9 mouse cellular contexts compared by ENCODE assay signal in genomic region chrX:36183625-36184024, GRCm38 (mm10). TPM values are rescaled to one million over a fixed set of nuclear protein-coding genes. Genes with fewer than 3 reads are reported as not detected.
A peak's percentile ranks its signal among the peaks of the same experiment; 100 is the strongest.
DNase-seq lines count a peak whose midpoint lies in the region; ATAC-seq lines count a peak whose summit lies in the region.
"Had no signal": no experiment of that assay in that cellular context is flagged by ENCODE, and none has a peak within 500 bp of the region (broad histone marks: within the 10 kb centered on the region; RNA-seq: fewer than 3 reads in every experiment).

No protein-coding gene starts in this region.

- no peak for ATAC-seq in forebrain, embryonic 11.5 days (replicated peaks; ENCODE audit: low FRiP score)
- ATAC-seq in neural tube, embryonic 14.5 days (ENCODE audit: low read depth): peak; percentile 58; the same call in 1 of the 2 replicates
- no peak for ATAC-seq in neural tube, embryonic 15.5 days (ENCODE audit: low FRiP score)

- no peak overlapping the region for H3K27ac ChIP-seq in forebrain, embryonic 11.5 days (ENCODE audit: low read depth, low read length)
- no peak overlapping the region for H3K27ac ChIP-seq in forebrain, embryonic 10.5 days
- H3K27ac ChIP-seq in neural tube, embryonic 14.5 days (ENCODE audit: low read depth, low read length): no peak overlapping the region
- H3K27ac ChIP-seq in neural tube, embryonic 15.5 days (replicated peaks): no peak overlapping the region
- H3K27ac ChIP-seq: hindbrain, embryonic 15.5 days had no signal

- no peaks in the 10 kb centered on the region for H3K27me3 ChIP-seq in forebrain, embryonic 11.5 days (ENCODE audit: control insufficient read depth, insufficient read depth, low read length)
- no peaks in the 10 kb centered on the region for H3K27me3 ChIP-seq in forebrain, embryonic 10.5 days (ENCODE audit: poor library complexity, severe bottlenecking)
- no peaks in the 10 kb centered on the region for H3K27me3 ChIP-seq in neural tube, embryonic 14.5 days (ENCODE audit: control insufficient read depth, insufficient read depth, low read length)
- no peaks in the 10 kb centered on the region for H3K27me3 ChIP-seq in neural tube, embryonic 15.5 days (replicated peaks)
- H3K27me3 ChIP-seq: hindbrain, embryonic 15.5 days had no signal

- H3K4me1 ChIP-seq in forebrain, embryonic 11.5 days (replicated peaks; ENCODE audit: control insufficient read depth, insufficient read depth, low read length): no peaks in the 10 kb centered on the region
- H3K4me1 ChIP-seq in forebrain, embryonic 10.5 days: 0 out of 2 replicates have a peak, but pooled peaks cover 2% of the 10 kb centered on the region
- H3K4me1 ChIP-seq in neural tube, embryonic 14.5 days (ENCODE audit: control insufficient read depth, insufficient read depth, low read length): no peaks in the 10 kb centered on the region
- H3K4me1 ChIP-seq in neural tube, embryonic 15.5 days: no peaks in the 10 kb centered on the region
- H3K4me1 ChIP-seq: hindbrain, embryonic 15.5 days had no signal

- H3K4me2 ChIP-seq in forebrain, embryonic 11.5 days (ENCODE audit: low read depth, low read length, severe bottlenecking): no peak overlapping the region
- no peak overlapping the region for H3K4me2 ChIP-seq in neural tube, embryonic 14.5 days (ENCODE audit: low read depth, low read length)
- H3K4me2 ChIP-seq in neural tube, embryonic 15.5 days: no peak overlapping the region
- H3K4me2 ChIP-seq: hindbrain, embryonic 15.5 days had no signal

- no peaks in the 10 kb centered on the region for H3K36me3 ChIP-seq in forebrain, embryonic 11.5 days (ENCODE audit: control insufficient read depth, insufficient read depth, low read length)
- H3K36me3 ChIP-seq in forebrain, embryonic 10.5 days (replicated peaks): no peaks in the 10 kb centered on the region
- H3K36me3 ChIP-seq in neural tube, embryonic 14.5 days (ENCODE audit: control insufficient read depth, insufficient read depth, low read length): no peaks in the 10 kb centered on the region
- no peaks in the 10 kb centered on the region for H3K36me3 ChIP-seq in neural tube, embryonic 15.5 days
- H3K36me3 ChIP-seq: hindbrain, embryonic 15.5 days had no signal

- H3K4me3 ChIP-seq in forebrain, embryonic 11.5 days (ENCODE audit: low read depth, low read length): no peak overlapping the region
- H3K4me3 ChIP-seq in forebrain, embryonic 10.5 days: no peak overlapping the region
- H3K4me3 ChIP-seq in neural tube, embryonic 14.5 days (ENCODE audit: low read depth, low read length): no peak overlapping the region
- no peak overlapping the region for H3K4me3 ChIP-seq in neural tube, embryonic 15.5 days (replicated peaks)
- H3K4me3 ChIP-seq: hindbrain, embryonic 15.5 days had no signal

- no peaks in the 10 kb centered on the region for H3K9me3 ChIP-seq in forebrain, embryonic 11.5 days (ENCODE audit: control insufficient read depth, low read length)
- H3K9me3 ChIP-seq in forebrain, embryonic 10.5 days: no peaks in the 10 kb centered on the region
- no peaks in the 10 kb centered on the region for H3K9me3 ChIP-seq in neural tube, embryonic 14.5 days (ENCODE audit: control insufficient read depth, low read length)
- H3K9me3 ChIP-seq in neural tube, embryonic 15.5 days (replicated peaks): no peaks in the 10 kb centered on the region
- H3K9me3 ChIP-seq: hindbrain, embryonic 15.5 days had no signal

- DNase-seq in forebrain, embryonic 11.5 days (ENCODE audit: low spot score): peak; percentile 61
- no peak for DNase-seq in forebrain, embryonic 10.5 days (ENCODE audit: extremely low spot score, low spot score)
- DNase-seq in adrenal gland, adult (ENCODE audit: inconsistent age in 2 of 2, low spot score in 1 of 2): peak; percentile 18 to 70
- peak; percentile 61 for DNase-seq in gastrocnemius, postnatal 10 days
- DNase-seq in lung, adult 18-20 months: peak; percentile 29 to 51
- peak; percentile 44 to 47 for DNase-seq in thymus, postnatal 36 days

- H3K9ac ChIP-seq in forebrain, embryonic 11.5 days (ENCODE audit: low read length): no peak overlapping the region
- H3K9ac ChIP-seq in neural tube, embryonic 14.5 days (replicated peaks; ENCODE audit: low read depth, low read length): no peak overlapping the region
- no peak overlapping the region for H3K9ac ChIP-seq in neural tube, embryonic 15.5 days (replicated peaks)
- H3K9ac ChIP-seq: hindbrain, embryonic 15.5 days had no signal

RNA-seq across cellular contexts. Expression of gene Zcchc12, which starts 12.1 kb away (rescaled TPM):
- 20.9 and 27.5 TPM in 2 replicates for polyA plus RNA-seq in forebrain, embryonic 11.5 days (2014; fragmentation: Nextera tagmentation; extraction: Ambion mirVana)
- polyA plus RNA-seq in forebrain, embryonic 10.5 days (2016; fragmentation: Nextera tagmentation; extraction: Ambion mirVana): 10.3 and 11.4 TPM in 2 replicates
- polyA plus RNA-seq in neural tube, embryonic 14.5 days (2014; fragmentation: Nextera tagmentation; extraction: Ambion mirVana): 195 and 260 TPM in 2 replicates
- 253 and 292 TPM in 2 replicates for polyA plus RNA-seq in neural tube, embryonic 15.5 days (2015; fragmentation: Nextera tagmentation; extraction: Ambion mirVana)
- under 1 TPM; 0.19 to 0.20 TPM for total RNA-seq in gastrocnemius, postnatal 10 days (2021)
